Mouse (Mus musculus): ENCODE data around the gene Rbm20. TPM values are rescaled to one million over a fixed set of nuclear protein-coding genes. Genes with fewer than 3 reads are reported as not detected.

Gene Rbm20
- total and polyA plus RNA-seq, 3 experiments = 37.3 to 58.6 TPM; not detected in 1

DNA sequence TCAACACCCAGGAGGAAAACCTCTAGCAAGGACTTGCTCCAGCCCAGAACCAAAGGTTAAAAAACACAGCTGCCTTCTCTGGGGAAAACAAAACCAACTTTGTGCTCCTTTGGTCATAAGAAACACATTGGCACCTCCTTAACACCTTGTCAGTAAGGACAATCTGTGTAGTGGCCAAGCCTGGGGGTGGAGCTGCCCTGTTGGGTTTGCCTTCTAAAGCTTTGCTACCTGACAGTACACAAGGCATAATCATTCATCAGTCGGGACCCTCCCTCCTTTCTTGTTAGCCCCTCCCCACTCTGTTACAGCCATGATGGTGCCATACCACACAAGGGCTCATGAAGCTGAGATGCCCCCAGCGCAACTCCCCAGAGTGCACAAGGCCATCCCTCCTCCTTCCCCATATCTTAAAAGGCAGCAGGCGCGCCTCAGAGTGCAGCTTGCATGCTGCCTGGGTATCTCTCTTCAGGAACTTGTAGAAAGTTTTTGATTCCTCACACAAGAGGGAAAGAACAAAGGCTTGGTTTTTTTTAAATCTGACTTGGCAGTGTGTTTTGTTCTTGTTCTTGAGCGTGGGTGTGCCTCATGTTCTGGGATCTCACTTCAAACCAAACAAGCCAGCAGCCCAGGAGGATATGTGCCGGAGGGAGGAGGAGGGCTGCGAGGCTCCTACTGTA is 132.2 kb downstream of the Rbm20 start:
- peak; percentile 86 for TF ChIP-seq MXI1 (IDR thresholded peaks at IDR 0.05; ENCODE audit: low read depth, low read length)
- peak; percentile 87 for TF ChIP-seq ZNF384 (IDR thresholded peaks at IDR 0.05; ENCODE audit: low read depth, low read length)
- TF ChIP-seq NELFE (IDR thresholded peaks at IDR 0.05; ENCODE audit: low read depth, low read length) = no peak
- TF ChIP-seq MEF2A (IDR thresholded peaks at IDR 0.05; ENCODE audit: extremely low read depth, insufficient replicate concordance, low read depth, low read length, poor library complexity, severe bottlenecking) = no peak; the same call in 1 of the 2 replicates
- 0 out of 2 replicates have a peak, but pooled peaks have one; percentile 31 for TF ChIP-seq MYC (IDR thresholded peaks at IDR 0.05; ENCODE audit: low read depth, low read length)
- TF ChIP-seq SIN3A (IDR thresholded peaks at IDR 0.05; ENCODE audit: low read length) = peak; percentile 60; the same call in 1 of the 2 replicates
- 0 out of 2 replicates have a peak, but pooled peaks have one; percentile 1 for TF ChIP-seq ELF1 (IDR thresholded peaks at IDR 0.05; ENCODE audit: low read depth, low read length)
- peak in 1 of 2 experiments; percentile 63; a peak in 3 of 4 replicates for TF ChIP-seq EP300 (IDR thresholded peaks at IDR 0.05; ENCODE audit: low read depth in 1 of 2, low read length in 2 of 2)
- no peak for TF ChIP-seq USF2 (IDR thresholded peaks at IDR 0.05; ENCODE audit: borderline replicate concordance in 1 of 2, insufficient read depth in 1 of 2, low read depth in 1 of 2, low read length in 2 of 2)
- TF ChIP-seq POLR2A (IDR thresholded peaks at IDR 0.05; ENCODE audit: control insufficient read depth in 1 of 2, insufficient read depth in 1 of 2, low read depth in 1 of 2, low read length in 2 of 2, poor library complexity in 1 of 2) = no peak
- TF ChIP-seq TBP (IDR thresholded peaks at IDR 0.05; ENCODE audit: low read depth, low read length) = peak; percentile 33; the same call in 1 of the 2 replicates
- TF ChIP-seq NRF1 (IDR thresholded peaks at IDR 0.05; ENCODE audit: insufficient read depth, low read depth, low read length, poor library complexity, severe bottlenecking) = peak; percentile 39; the same call in 1 of the 2 replicates
- TF ChIP-seq ZMIZ1 (IDR thresholded peaks at IDR 0.05; ENCODE audit: low read depth, low read length) = 0 out of 2 replicates have a peak, but pooled peaks have one; percentile 33
- TF ChIP-seq GATA1 (IDR thresholded peaks at IDR 0.05; ENCODE audit: low read depth, low read length) = peak; percentile 44
- TF ChIP-seq SMC3 (IDR thresholded peaks at IDR 0.05; ENCODE audit: low read depth, low read length) = no peak
- TF ChIP-seq MAZ (IDR thresholded peaks at IDR 0.05; ENCODE audit: low read depth, low read length) = peak; percentile 76; the same call in 1 of the 2 replicates
- peak; percentile 52; the same call in 1 of the 2 replicates for TF ChIP-seq MAX (IDR thresholded peaks at IDR 0.05; ENCODE audit: low read length)
- peak; percentile 65; the same call in 1 of the 2 replicates for TF ChIP-seq CHD1 (IDR thresholded peaks at IDR 0.05; ENCODE audit: low read depth, low read length)
- TF ChIP-seq ETS1 (IDR thresholded peaks at IDR 0.05; ENCODE audit: low read depth, low read length) = peak; percentile 58; the same call in 1 of the 2 replicates
- peak; percentile 84 for TF ChIP-seq TAL1 (IDR thresholded peaks at IDR 0.05; ENCODE audit: low read length)
- peak; percentile 80 for TF ChIP-seq TCF12 (IDR thresholded peaks at IDR 0.05; ENCODE audit: low read depth, low read length)
- peak; percentile 89 for TF ChIP-seq RCOR1 (IDR thresholded peaks at IDR 0.05; ENCODE audit: low read depth, low read length)
- H3K36me3 ChIP-seq (ENCODE audit: control insufficient read depth in 1 of 2, insufficient read depth in 2 of 2, low read length in 2 of 2) = peaks cover 0 to 49% of the 10 kb centered on the region in 2 experiments; a peak in 2 of 4 replicates
- no peaks in the 10 kb centered on the region for H3K9me3 ChIP-seq (replicated peaks; ENCODE audit: insufficient read depth, low read length)
- H3K4me1 ChIP-seq (ENCODE audit: control insufficient read depth in 1 of 2, insufficient read depth in 2 of 2, low read length in 2 of 2) = peaks cover 30 to 49% of the 10 kb centered on the region in 2 experiments
- no peaks in the 10 kb centered on the region for H3K27me3 ChIP-seq (ENCODE audit: control insufficient read depth in 1 of 2, insufficient read depth in 2 of 2, low read length in 2 of 2)
- H3K79me2 ChIP-seq (ENCODE audit: control insufficient read depth, insufficient read depth, low read length, poor library complexity) = no peaks in the 10 kb centered on the region; the same call in none of the 2 replicates
- peak overlapping the region; percentile 88 for H3K27ac ChIP-seq (ENCODE audit: control insufficient read depth, low read depth, low read length)
- DNase-seq (ENCODE audit: low read depth, low spot score) = peak; percentile 90
- peak overlapping the region; percentile 42 for H3K9ac ChIP-seq (ENCODE audit: control insufficient read depth, low read depth, low read length, poor library complexity, severe bottlenecking)
- H3K4me3 ChIP-seq (ENCODE audit: control insufficient read depth in 1 of 2, insufficient read depth in 1 of 2, low read depth in 2 of 2, low read length in 2 of 2) = peak overlapping the region; percentile 20 to 24

Data from MEL (cell line).